Mouse (Mus musculus) adrenal gland, adult 2 months (tissue): Measurements from ENCODE around the gene Pot1a. TPM values are rescaled to one million over a fixed set of nuclear protein-coding genes. Genes with fewer than 3 reads are reported as not detected.
A peak's percentile ranks its signal among the peaks of the same experiment; 100 is the strongest.

Source experiments
- DNase-seq: peaks from one replicate; pipeline ENCODE4 v3.0.0; 2021
- long read RNA-seq: library from polyadenylated mRNA; stranded (forward); transcript quantifications from one replicate; pipeline ENCODE4 v2.0.0, GENCODE M21; 2021
- polyA plus RNA-seq: library from polyadenylated mRNA; depleted of rRNA; stranded (reverse); fragments of >200 nt; gene quantifications from 2 replicates; pipeline ENCODE4 v1.2.3, GENCODE M21; 2012; rRNA removed
- total RNA-seq, 2 experiments: library from RNA; stranded (reverse); gene quantifications; 2 replicates each; pipeline ENCODE4 v1.2.3; 2021

The Pot1a gene
- total RNA-seq (10 to 100 TPM in 1 of 2 experiments, 1 to 10 TPM in 1; 7.1 to 14.3 TPM), polyA plus RNA-seq (1.3 and 1.5 TPM in 2 replicates)
- long read RNA-seq, partial matches to known transcripts, result 0 of 4 reads
- long read RNA-seq, other reads (novel, unspliced or antisense), result 0 of 4 reads

GRCm38 (mm10) chr6:25808806-25809495, at the start of gene Pot1a:
Gene Pot1a, minus strand, starts transcription at chr6:25809246.
- DNase-seq, result peak; percentile 96

DNA sequence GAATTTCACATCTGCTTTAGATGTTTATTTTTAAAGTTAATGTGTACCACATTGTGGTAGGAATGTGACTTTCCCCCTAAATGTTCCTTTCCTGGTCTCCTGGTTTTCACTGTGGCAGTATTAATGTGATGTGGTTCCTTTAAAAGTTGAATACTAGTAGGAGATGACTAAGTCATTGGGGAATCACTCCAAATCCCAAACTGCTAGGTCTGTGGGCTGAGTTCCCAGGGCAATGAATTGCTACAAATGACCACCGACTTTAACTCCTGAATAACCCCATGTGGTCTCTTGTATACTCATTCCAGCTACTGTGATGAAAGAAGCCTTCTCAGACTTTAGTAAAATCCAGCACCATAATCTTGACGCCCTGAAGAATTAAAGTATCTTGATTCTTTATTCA, 27.2 kb upstream of the Pot1a start:
- DNase-seq, result no peak

- DNase-seq, result no peak
Measured at GRCm38 (mm10) chr6:25806021-25806420, 3.0 kb downstream of the Pot1a start.

DNA sequence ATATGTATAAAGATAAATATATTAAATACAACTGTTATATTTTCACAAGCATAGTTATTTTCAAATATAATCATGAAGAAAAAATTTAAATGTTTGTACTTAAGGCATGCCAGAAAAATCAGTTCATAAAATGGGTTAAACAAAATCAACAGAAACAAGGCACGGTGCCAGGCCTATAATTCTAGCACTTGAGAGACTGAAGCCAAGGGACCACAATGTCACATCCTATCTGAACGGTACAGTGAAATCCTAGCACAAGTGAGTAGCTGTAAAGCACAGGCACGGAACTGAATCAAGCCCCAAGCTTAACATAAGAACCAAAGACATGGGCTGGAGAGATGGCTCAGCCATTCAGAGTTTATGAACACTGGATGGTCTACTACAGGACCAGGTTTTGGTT, 6.8 kb downstream of the Pot1a start:
- no peak for DNase-seq

- DNase-seq, result no peak
Measured at GRCm38 (mm10) chr6:25801230-25801629, 7.8 kb downstream of the Pot1a start.

GRCm38 (mm10) chr6:25768238-25768637, 40.8 kb downstream of the Pot1a start:
- no peak for DNase-seq

DNA sequence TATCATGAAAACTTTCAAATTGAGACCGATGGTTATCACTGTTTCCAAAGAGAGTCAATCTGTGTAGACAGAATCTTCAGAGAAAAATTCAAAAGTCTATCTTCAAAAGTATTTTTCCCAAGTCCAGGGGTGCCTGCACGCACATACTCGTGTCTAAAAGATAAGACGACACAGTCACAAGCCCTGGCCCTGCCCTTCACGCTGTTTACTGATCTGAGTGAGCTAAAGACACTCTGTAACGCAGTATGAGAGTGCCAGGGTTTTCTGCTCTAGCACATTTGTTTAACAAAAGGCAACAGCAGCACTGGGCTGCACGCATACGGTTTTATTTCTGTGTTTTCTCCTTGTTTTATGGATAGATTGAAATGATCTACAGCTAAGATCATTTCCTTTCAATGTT, 41.5 kb downstream of the Pot1a start:
- no peak for DNase-seq

DNA sequence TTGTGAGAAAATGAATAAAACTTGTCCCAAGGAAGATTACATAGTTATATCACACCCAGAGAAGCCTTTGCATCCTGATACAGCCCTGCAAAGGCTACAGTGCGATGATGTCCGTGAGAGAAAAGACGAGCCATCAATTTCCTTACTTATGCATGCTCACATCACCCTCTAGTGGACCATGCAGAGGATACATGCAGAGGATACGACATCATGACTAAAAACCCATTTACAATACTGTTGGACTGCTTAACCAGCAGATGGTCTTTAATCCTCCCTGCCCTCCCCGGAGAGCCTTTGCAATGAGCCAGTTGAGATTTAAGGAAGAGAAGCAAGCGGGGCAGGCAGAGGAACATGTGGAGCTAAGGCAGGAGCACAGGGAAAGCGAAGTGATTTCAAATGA, 42.0 kb downstream of the Pot1a start:
- DNase-seq, result peak; percentile 9

DNA sequence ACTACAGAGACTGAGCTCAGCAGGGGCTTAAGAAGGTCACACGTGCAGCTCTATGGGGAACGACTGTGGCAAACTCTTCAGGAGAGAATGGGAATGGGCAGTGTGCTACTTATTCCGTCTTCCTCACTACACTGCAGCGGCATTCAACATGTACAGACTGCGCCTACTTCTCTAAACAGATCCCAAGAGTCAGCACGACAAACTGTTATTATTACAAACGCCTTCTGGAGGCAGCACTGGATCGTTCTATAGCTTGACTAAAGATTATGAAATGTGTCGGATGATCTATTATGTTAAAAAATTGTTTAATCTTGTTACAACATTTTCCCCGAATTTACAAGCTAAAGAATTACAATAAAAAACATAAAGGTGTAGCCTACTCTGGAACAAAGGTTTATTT, 42.8 kb downstream of the Pot1a start:
- no peak for DNase-seq

GRCm38 (mm10) chr6:25752651-25753050, 56.4 kb downstream of the Pot1a start:
- DNase-seq, result no peak

GRCm38 (mm10) chr6:25736533-25736932, 72.5 kb downstream of the Pot1a start:
- no peak for DNase-seq

DNA sequence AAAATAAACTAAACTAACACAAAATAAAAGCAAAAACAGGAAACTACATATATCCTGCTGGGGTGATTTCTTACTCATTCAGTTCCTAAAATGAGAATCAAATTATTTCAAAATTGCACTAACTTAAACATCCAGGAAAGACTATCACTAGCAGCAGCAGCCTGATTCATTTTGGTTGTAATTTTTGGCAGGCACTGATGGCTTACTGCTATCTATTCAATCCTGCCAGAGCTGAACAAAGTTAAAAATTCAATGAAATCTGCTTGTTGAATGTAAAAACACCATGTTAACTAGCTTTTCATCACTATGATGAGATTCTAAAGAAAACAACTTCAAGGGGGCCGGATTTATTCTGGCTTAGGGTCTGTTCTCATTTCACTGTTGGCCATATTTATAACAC, 82.5 kb downstream of the Pot1a start:
- DNase-seq, result no peak

GRCm38 (mm10) chr6:25710601-25711000, 98.4 kb downstream of the Pot1a start:
- no peak for DNase-seq

GRCm38 (mm10) chr6:25709250-25709895, 99.7 kb downstream of the Pot1a start:
- peak; percentile 27 for DNase-seq

DNA sequence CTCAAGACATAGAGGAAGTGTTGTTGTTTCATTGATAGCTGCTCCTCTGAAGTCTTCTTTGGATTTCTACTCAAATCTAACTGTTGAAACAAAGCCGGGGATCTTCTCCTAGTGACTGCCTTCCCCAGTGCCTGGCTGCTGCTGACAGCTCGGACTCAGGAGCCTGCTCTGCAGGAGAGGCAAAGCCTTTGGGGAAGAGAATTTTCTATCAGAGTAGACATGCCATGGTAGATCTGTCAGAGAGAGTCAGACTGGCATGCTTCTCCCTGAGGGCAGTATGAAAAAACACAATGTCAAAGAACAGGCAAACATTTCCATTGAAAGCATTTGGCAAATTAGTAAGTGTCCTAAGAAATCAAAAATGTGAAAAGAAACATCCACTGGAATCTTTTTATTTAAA, 109.1 kb downstream of the Pot1a start:
- no peak for DNase-seq

Other genes with a start within 250 kb of the Pot1a start
- gene Gpr37, start 118.5 kb downstream of the Pot1a start, total RNA-seq, result under 1 TPM; 0.09 to 0.41 TPM
- gene Gpr37, start 118.5 kb downstream of the Pot1a start, polyA plus RNA-seq, result 0.33 and 0.42 TPM in 2 replicates